Mouse (Mus musculus): ENCODE data around the gene Dusp18. TPM values are rescaled to one million over a fixed set of nuclear protein-coding genes. Genes with fewer than 3 reads are reported as not detected.

The Dusp18 gene
- polyA plus RNA-seq, 1 experiment from 2014 or later: 30.5 TPM

DNA sequence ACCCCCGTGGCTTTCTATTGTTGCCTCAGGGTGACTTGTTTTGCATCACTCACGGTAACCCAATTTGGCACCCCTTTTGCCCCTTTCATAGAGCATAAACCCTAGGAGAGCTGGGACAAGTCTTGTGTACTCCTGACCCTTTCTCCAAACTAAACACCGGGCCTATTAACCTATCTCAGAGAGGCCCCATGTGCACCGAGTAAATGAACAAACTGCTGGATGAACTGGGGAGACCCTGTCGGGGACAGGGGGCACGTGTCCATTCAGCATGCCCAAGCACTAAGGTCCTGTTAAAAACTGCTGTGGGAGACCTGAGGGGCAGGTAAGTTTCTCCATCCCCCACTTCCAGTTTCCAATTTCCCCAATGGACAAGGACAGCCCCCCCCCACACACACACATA, 35.9 kb downstream of the Dusp18 start:
- peak overlapping the region; percentile 58; the same call in 1 of the 2 replicates for H3K9ac ChIP-seq (ENCODE audit: low read depth, low read length)
- WGBS: 29% methylated on average over 6 of the region's 6 CpGs

DNA sequence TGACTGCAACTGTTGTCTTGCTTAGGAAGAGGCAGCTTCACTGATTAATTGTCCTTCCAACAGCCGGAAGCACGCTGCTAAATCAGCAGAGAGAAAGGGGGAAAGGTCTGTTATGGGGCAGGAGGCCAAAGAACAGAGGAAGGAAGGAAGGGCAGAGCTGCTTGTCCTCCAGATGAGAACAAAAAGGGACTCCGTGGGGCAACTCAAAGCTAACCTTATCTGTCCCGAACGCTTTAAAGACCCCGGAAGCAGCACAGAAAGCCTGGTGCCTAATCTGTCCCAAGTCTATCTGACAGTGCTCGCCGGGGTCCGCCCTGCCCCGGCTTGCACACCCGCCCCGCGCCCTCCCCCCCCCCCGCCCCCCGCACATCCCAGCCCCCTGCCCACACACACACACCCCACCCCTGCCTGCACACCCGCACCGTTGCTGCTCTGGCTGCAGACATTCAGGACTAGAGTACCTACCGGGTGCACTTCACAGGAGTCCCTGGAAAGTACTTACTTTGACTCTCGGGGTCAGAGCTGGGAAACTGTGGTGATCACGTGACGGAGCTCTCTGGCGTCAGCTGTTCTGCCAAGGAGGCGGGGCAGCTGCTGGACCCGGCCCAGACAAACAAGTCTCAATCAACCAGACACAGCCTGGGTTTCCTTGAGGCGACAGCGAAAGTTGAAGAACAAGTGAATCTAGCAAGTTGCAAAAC, 36.6 kb downstream of the Dusp18 start, which contains the start of gene Tcn2:
TSS of gene Tcn2 (minus strand) at position 649 of the 701 bp plus-strand sequence.
- Histone ChIP-seq H3K4me2 (ENCODE audit: low read length) (peak within 1 kb of the TSS; percentile 78), H3K36me3 (ENCODE audit: control insufficient read depth, insufficient read depth, low read length) (no peaks in the 10 kb centered on the region), H3K9ac (ENCODE audit: low read depth, low read length) (peak within 1 kb of the TSS; percentile 58), H3K9me3 (ENCODE audit: control insufficient read depth, low read length) (no peaks in the 10 kb centered on the region), H3K4me3 (ENCODE audit: low read length) (peak within 1 kb of the TSS; percentile 49), H3K4me1 (ENCODE audit: control insufficient read depth, insufficient read depth, low read depth, low read length) (peaks cover 11% of the 10 kb centered on the region), H3K27ac (ENCODE audit: low read depth, low read length) (no peak within 1 kb of the TSS), H3K27me3 (replicated peaks; ENCODE audit: control insufficient read depth, insufficient read depth, low read length) (no peaks in the 10 kb centered on the region)
- peak; percentile 66 for ATAC-seq
- 1% methylated on average over 20 of the region's 26 CpGs for WGBS

More for the DNA sequence above, 35.9 kb downstream of the Dusp18 start:
- H3K4me3 ChIP-seq (ENCODE audit: low read length): peak overlapping the region; percentile 49
- peaks cover 11% of the 10 kb centered on the region for H3K4me1 ChIP-seq (ENCODE audit: control insufficient read depth, insufficient read depth, low read depth, low read length)
- ATAC-seq: no peak
- H3K9me3 ChIP-seq (ENCODE audit: control insufficient read depth, low read length): no peaks in the 10 kb centered on the region
- no peaks in the 10 kb centered on the region for H3K27me3 ChIP-seq (replicated peaks; ENCODE audit: control insufficient read depth, insufficient read depth, low read length)
- no peaks in the 10 kb centered on the region for H3K36me3 ChIP-seq (ENCODE audit: control insufficient read depth, insufficient read depth, low read length)
- peak overlapping the region; percentile 78 for H3K4me2 ChIP-seq (ENCODE audit: low read length)
- H3K27ac ChIP-seq (ENCODE audit: low read depth, low read length): no peak overlapping the region

DNA sequence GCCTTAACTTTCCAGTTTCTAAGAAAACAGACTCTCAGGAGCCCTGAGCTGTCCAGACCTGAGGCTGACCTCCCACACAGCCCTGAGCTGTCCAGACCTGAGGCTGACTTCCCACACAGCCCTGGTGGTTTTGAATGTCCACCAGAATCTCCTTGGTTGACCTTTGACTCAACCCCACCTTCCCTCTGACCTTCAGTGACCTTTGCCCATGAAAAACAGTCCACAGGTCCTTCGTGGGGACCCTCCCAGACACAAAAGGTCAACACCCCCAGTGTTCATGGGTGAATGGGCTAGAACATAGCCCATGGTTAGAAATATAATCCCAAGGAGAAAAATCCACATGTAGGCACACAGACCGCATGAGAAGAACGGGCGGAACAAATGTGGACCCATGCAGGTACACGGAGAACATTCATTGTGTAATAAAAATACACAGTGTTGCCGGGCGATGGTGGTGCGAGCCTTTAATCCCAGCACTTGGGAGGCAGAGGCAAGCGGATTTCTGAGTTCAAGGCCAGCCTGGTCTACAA, 38.8 kb downstream of the Dusp18 start:
- Histone ChIP-seq H3K4me1 (ENCODE audit: control insufficient read depth, insufficient read depth, low read depth, low read length) (peaks cover 11% of the 10 kb centered on the region), H3K9ac (ENCODE audit: low read depth, low read length) (no peak overlapping the region), H3K9me3 (ENCODE audit: control insufficient read depth, low read length) (no peaks in the 10 kb centered on the region), H3K27ac (ENCODE audit: low read depth, low read length) (no peak overlapping the region), H3K27me3 (replicated peaks; ENCODE audit: control insufficient read depth, insufficient read depth, low read length) (no peaks in the 10 kb centered on the region), H3K36me3 (ENCODE audit: control insufficient read depth, insufficient read depth, low read length) (no peaks in the 10 kb centered on the region), H3K4me3 (ENCODE audit: low read length) (no peak overlapping the region), H3K4me2 (ENCODE audit: low read length) (no peak overlapping the region)
- 85% methylated on average over 9 of the region's 9 CpGs for WGBS
- no peak for ATAC-seq

DNA sequence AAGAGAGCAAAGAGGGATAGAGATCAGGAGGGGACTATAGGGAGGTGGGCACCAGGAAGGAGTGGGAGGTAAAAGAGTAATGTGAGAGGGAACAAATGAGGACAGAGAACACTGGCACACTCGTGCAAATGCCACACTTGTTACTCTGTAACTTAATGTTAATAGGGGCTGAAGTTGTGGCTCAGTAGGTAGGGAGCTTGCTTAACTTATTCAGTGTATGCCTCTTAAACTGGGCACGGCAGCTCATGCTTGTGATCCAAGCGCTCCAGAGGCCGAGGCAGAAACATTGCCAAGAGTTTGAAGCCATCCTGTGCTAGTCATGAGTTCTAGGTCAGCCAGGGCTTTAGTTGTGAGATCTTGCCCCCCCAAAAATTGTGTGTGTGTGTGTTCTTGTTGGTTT, 40.1 kb downstream of the Dusp18 start:
- H3K4me3 ChIP-seq (ENCODE audit: low read length): no peak overlapping the region
- WGBS: 70% methylated on average over 4 of the region's 4 CpGs
- no peaks in the 10 kb centered on the region for H3K27me3 ChIP-seq (replicated peaks; ENCODE audit: control insufficient read depth, insufficient read depth, low read length)
- no peak overlapping the region for H3K4me2 ChIP-seq (ENCODE audit: low read length)
- peaks cover 11% of the 10 kb centered on the region for H3K4me1 ChIP-seq (ENCODE audit: control insufficient read depth, insufficient read depth, low read depth, low read length)
- no peaks in the 10 kb centered on the region for H3K9me3 ChIP-seq (ENCODE audit: control insufficient read depth, low read length)
- H3K36me3 ChIP-seq (ENCODE audit: control insufficient read depth, insufficient read depth, low read length): no peaks in the 10 kb centered on the region
- no peak for ATAC-seq
- no peak overlapping the region for H3K9ac ChIP-seq (ENCODE audit: low read depth, low read length)
- no peak overlapping the region for H3K27ac ChIP-seq (ENCODE audit: low read depth, low read length)

DNA sequence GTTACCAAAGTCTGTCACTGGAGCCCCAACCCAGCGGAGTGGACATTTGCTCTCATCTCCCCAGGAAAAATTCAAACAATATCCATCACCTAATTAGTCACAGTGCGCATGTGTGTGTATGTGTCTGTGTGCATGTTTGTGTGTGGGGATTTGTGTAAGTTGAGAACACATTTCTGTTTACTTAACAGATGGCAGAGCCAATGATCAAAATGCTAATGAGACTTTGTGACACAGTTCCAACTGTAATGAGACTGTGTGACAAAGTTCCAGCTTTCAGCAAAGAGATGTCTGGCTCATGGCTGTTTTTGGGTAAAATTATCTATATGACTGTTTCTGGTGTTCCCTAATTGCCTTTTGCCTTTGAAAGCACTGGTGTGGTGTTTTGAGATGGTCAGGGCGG, 41.3 kb downstream of the Dusp18 start:
- H3K9ac ChIP-seq (ENCODE audit: low read depth, low read length): no peak overlapping the region
- H3K4me2 ChIP-seq (ENCODE audit: low read length): no peak overlapping the region
- no peaks in the 10 kb centered on the region for H3K9me3 ChIP-seq (ENCODE audit: control insufficient read depth, low read length)
- WGBS: 78% methylated on average over 3 of the region's 3 CpGs
- H3K27me3 ChIP-seq (replicated peaks; ENCODE audit: control insufficient read depth, insufficient read depth, low read length): no peaks in the 10 kb centered on the region
- peaks cover 5% of the 10 kb centered on the region; the same call in 1 of the 2 replicates for H3K4me1 ChIP-seq (ENCODE audit: control insufficient read depth, insufficient read depth, low read depth, low read length)
- no peaks in the 10 kb centered on the region for H3K36me3 ChIP-seq (ENCODE audit: control insufficient read depth, insufficient read depth, low read length)
- no peak for ATAC-seq
- H3K4me3 ChIP-seq (ENCODE audit: low read length): no peak overlapping the region
- H3K27ac ChIP-seq (ENCODE audit: low read depth, low read length): no peak overlapping the region

DNA sequence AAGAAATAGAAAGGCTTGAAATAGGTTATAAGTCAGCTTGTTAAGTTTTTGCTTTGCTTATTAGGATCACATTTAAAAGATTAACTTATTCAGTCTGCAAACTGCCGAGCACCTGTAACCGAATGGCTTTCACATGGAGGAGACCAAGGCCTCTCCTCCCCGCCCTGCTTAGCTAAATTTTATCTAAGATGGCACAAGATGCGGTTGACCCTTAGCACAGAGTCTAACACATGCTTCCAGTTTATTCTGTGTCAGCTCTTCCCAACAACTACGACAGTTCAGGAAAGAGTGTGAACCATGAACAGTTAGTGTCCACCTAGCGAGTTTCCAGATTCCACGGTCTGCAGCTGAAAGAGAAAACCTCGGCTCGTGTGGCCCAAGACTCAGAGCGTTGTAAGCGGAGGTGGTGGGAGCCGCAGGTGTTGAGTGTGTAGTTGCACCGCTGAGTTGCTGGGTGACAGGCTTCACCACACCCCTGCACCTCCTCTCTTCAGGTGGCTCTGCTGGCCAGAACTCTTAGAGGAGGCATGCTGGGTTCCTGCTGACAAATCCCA, 42.4 kb downstream of the Dusp18 start:
- Histone ChIP-seq H3K36me3 (ENCODE audit: control insufficient read depth, insufficient read depth, low read length) (no peaks in the 10 kb centered on the region), H3K4me3 (ENCODE audit: low read length) (no peak overlapping the region), H3K4me1 (ENCODE audit: control insufficient read depth, insufficient read depth, low read depth, low read length) (no peaks in the 10 kb centered on the region), H3K9ac (ENCODE audit: low read depth, low read length) (no peak overlapping the region), H3K4me2 (ENCODE audit: low read length) (no peak overlapping the region), H3K9me3 (ENCODE audit: control insufficient read depth, low read length) (no peaks in the 10 kb centered on the region), H3K27me3 (replicated peaks; ENCODE audit: control insufficient read depth, insufficient read depth, low read length) (no peaks in the 10 kb centered on the region), H3K27ac (ENCODE audit: low read depth, low read length) (no peak overlapping the region)
- 82% methylated on average over 13 of the region's 13 CpGs for WGBS
- no peak for ATAC-seq

DNA sequence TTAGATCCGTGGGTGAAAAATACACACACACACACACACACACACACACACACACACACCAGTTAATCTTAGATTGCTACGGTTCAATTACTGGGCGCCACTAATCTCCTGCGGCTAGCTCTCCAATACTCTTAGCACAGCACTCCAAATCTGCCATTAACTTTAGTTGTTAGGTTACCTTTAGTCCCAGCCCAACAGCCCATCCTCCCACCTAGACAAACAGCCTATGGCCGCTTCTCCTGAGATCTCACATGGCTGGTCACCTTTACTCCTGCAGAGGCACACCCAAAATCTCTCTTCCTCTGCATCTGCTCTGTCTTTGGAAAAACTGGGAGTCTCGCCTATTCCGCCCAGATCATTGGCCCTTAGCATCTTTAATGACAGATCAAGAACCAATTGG, 46.3 kb downstream of the Dusp18 start:
- no peak overlapping the region for H3K27ac ChIP-seq (ENCODE audit: low read depth, low read length)
- no peak overlapping the region for H3K4me2 ChIP-seq (ENCODE audit: low read length)
- WGBS: 88% methylated on average over 7 of the region's 7 CpGs
- H3K4me3 ChIP-seq (ENCODE audit: low read length): no peak overlapping the region
- no peak for ATAC-seq
- H3K9me3 ChIP-seq (ENCODE audit: control insufficient read depth, low read length): no peaks in the 10 kb centered on the region
- H3K9ac ChIP-seq (ENCODE audit: low read depth, low read length): no peak overlapping the region
- H3K27me3 ChIP-seq (replicated peaks; ENCODE audit: control insufficient read depth, insufficient read depth, low read length): no peaks in the 10 kb centered on the region
- no peaks in the 10 kb centered on the region for H3K4me1 ChIP-seq (ENCODE audit: control insufficient read depth, insufficient read depth, low read depth, low read length)
- H3K36me3 ChIP-seq (ENCODE audit: control insufficient read depth, insufficient read depth, low read length): no peaks in the 10 kb centered on the region

DNA sequence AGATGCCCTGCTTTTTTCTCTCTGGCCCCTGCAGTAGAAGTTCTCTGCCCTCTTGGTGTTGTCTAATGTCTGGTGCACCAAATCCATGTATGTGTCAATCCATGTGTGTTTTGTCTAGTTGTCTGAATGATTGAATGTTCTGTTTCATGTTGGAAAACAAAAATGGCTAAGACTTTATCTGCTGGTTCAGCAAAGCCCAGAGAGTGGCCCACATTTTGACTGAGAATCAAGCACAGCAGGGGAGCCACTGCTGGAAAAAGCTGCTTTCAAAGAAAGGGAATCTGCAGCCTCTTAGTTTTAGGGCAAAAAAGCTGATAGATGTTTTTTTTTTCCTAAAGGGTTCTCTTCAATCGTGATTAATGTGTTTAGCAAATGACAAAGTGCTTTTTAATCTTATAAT, 51.3 kb downstream of the Dusp18 start:
- Histone ChIP-seq H3K27ac (ENCODE audit: low read depth, low read length) (no peak overlapping the region), H3K9ac (ENCODE audit: low read depth, low read length) (no peak overlapping the region), H3K27me3 (replicated peaks; ENCODE audit: control insufficient read depth, insufficient read depth, low read length) (no peaks in the 10 kb centered on the region), H3K4me1 (ENCODE audit: control insufficient read depth, insufficient read depth, low read depth, low read length) (no peaks in the 10 kb centered on the region), H3K36me3 (ENCODE audit: control insufficient read depth, insufficient read depth, low read length) (no peaks in the 10 kb centered on the region), H3K4me3 (ENCODE audit: low read length) (no peak overlapping the region), H3K4me2 (ENCODE audit: low read length) (no peak overlapping the region), H3K9me3 (ENCODE audit: control insufficient read depth, low read length) (no peaks in the 10 kb centered on the region)
- WGBS: 6% methylated on average over 1 of the region's 1 CpGs
- no peak for ATAC-seq
